Mouse (Mus musculus) stomach, postnatal 0 days (tissue): Measurements from ENCODE around the gene Rbm43.

Experiments used
- CTCF ChIP-seq: IDR thresholded peaks from 2 replicates; pipeline ENCODE4 v1.5.1; 2016; ENCODE audit warnings: antibody characterized with exemption, low read depth, mild to moderate bottlenecking, moderate library complexity
- EP300 ChIP-seq: optimal IDR thresholded peaks from 2 replicates; pipeline ENCODE3; 2016; ENCODE audit warnings: antibody characterized with exemption

DNA sequence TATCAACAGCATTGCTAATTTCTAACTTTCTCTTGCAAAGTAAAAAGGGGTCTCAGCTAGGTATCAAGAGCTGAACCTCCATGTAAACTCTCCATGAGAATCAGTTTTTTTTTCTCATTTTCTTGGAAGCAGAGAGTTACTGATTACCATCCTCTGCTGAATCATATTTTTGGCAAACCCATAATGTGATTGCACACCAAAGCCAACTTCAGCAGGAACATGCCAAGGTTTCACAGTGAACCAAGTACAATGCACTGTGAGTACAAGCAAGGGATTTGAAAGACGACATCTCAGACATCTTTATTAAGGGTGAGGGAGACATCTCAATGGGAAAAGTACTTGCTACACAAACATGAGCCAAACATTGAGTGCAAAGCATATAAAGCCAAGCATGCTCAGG lies 54.8 kb downstream of the Rbm43 start:
- TF ChIP-seq CTCF (no peak), EP300 (no peak)
